Mouse (Mus musculus): ENCODE measurements around the gene Hps5.
"Not testable (repeated sequence)": the region's sequence is repeated elsewhere in the genome, so short reads cannot be mapped to it uniquely, and the experiment has no call there.

Gene Hps5

GRCm38 (mm10) chr7:46795287-46796205 is at the start of gene Hps5, which contains the start of gene Gtf2h1:
Gene Hps5 (minus strand): TSS chr7:46796064.
Gene Gtf2h1 (plus strand): TSS chr7:46796103.
- peak; percentile 92 for DNase-seq (ENCODE audit: low read depth, low spot score)

- peak; percentile 85 for DNase-seq (ENCODE audit: low read depth, low spot score)
Measured at GRCm38 (mm10) chr7:46845211-46845977, 49.5 kb upstream of the Hps5 start.

GRCm38 (mm10) chr7:46843576-46843975 is 47.7 kb upstream of the Hps5 start:
- no peak for DNase-seq (ENCODE audit: low read depth, low spot score)

GRCm38 (mm10) chr7:46842278-46842677 is 46.4 kb upstream of the Hps5 start:
- DNase-seq (ENCODE audit: low read depth, low spot score): no peak

GRCm38 (mm10) chr7:46840787-46841525 is 45.1 kb upstream of the Hps5 start, which contains the start of gene Ldha:
Gene Ldha (plus strand): TSS chr7:46841475.
- DNase-seq (ENCODE audit: low read depth, low spot score): no peak

GRCm38 (mm10) chr7:46840326-46840725 is 44.5 kb upstream of the Hps5 start:
- DNase-seq (ENCODE audit: low read depth, low spot score): no peak

- DNase-seq (ENCODE audit: low read depth, low spot score): no peak
Measured at GRCm38 (mm10) chr7:46839861-46840260, 44.0 kb upstream of the Hps5 start.

GRCm38 (mm10) chr7:46839446-46839845 is 43.6 kb upstream of the Hps5 start:
- no peak for DNase-seq (ENCODE audit: low read depth, low spot score)

GRCm38 (mm10) chr7:46838891-46839302 is 43.0 kb upstream of the Hps5 start:
- DNase-seq (ENCODE audit: low read depth, low spot score): peak; percentile 97

GRCm38 (mm10) chr7:46838104-46838671 is 42.3 kb upstream of the Hps5 start:
- DNase-seq (ENCODE audit: low read depth, low spot score): peak; percentile 74

GRCm38 (mm10) chr7:46837073-46837472 is 41.2 kb upstream of the Hps5 start:
- DNase-seq (ENCODE audit: low read depth, low spot score): no peak

- no peak for DNase-seq (ENCODE audit: low read depth, low spot score)
Measured at GRCm38 (mm10) chr7:46836357-46836756, 40.5 kb upstream of the Hps5 start.

GRCm38 (mm10) chr7:46834994-46835610 is 39.2 kb upstream of the Hps5 start:
- DNase-seq (ENCODE audit: low read depth, low spot score): no peak

GRCm38 (mm10) chr7:46833670-46834255 is 37.9 kb upstream of the Hps5 start:
- DNase-seq (ENCODE audit: low read depth, low spot score): no peak

- peak; percentile 57 for DNase-seq (ENCODE audit: low read depth, low spot score)
Measured at GRCm38 (mm10) chr7:46833266-46833665, 37.4 kb upstream of the Hps5 start.

GRCm38 (mm10) chr7:46832112-46832810 is 36.4 kb upstream of the Hps5 start:
- not testable (repeated sequence) for DNase-seq (ENCODE audit: low read depth, low spot score)

- no peak for DNase-seq (ENCODE audit: low read depth, low spot score)
Measured at GRCm38 (mm10) chr7:46831693-46832092, 35.8 kb upstream of the Hps5 start.

- DNase-seq (ENCODE audit: low read depth, low spot score): no peak
Measured at GRCm38 (mm10) chr7:46830799-46831590, 35.1 kb upstream of the Hps5 start.

GRCm38 (mm10) chr7:46829911-46830310 is 34.0 kb upstream of the Hps5 start:
- DNase-seq (ENCODE audit: low read depth, low spot score): no peak

Data from 3T3-L1 (cell line).